Mouse (Mus musculus): Measurements from ENCODE around the gene Rbm18. TPM values are rescaled to one million over a fixed set of nuclear protein-coding genes. Genes with fewer than 3 reads are reported as not detected.
A peak's percentile ranks its signal among the peaks of the same experiment; 100 is the strongest.
"Not testable (repeated sequence)": the region's sequence is repeated elsewhere in the genome, so short reads cannot be mapped to it uniquely, and the experiment has no call there.

Rbm18 gene
- 96.2 and 96.3 TPM in 2 replicates for polyA plus RNA-seq (2016; fragmentation: Nextera tagmentation; extraction: Ambion mirVana)

DNA sequence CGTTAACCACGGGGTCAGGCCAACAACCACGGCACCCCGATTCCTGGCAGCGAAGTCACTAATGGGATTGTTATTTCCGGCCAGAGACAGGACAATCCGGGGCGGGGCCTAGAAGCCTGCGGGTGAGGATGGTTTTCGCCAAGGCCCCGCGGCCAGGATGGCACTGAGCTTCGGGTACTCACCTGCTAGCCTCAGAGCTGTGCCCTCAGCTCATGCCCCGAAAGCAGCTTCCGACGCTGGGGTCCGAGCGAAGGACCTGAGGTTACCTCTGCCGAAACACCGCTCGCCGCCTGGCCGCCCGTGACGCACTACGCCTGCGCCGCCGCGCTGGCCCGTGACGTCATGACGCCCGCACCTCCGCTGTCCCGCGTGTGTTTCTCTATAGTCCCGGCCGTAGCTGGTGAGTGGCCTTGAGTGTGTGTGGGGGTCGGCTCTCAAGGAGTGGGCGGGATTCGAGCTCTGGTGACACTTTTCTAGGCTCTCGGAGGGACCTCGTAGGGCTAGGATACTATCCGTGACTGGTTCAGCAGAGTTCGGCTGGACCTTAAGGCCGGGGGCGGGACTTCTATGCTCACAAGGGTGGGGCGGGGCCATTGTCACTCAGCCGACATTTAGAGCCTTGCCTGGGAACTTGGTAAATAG lies at the start of gene Rbm18, which contains the start of gene Mrrf:
Gene Rbm18 (minus strand): TSS at position 474 of the 642 bp plus-strand sequence.
Gene Mrrf (plus strand): TSS at position 90 of the 642 bp plus-strand sequence.
- under 1% methylated on average over 50 of the region's 50 CpGs for WGBS
- Histone ChIP-seq H3K36me3 (peaks cover 25% of the 10 kb centered on the region), H3K4me1 (peaks cover 16% of the 10 kb centered on the region), H3K4me3 (peak within 1 kb of the TSS; percentile 68), H3K27me3 (no peaks in the 10 kb centered on the region), H3K4me2 (replicated peaks) (peak within 1 kb of the TSS; percentile 67), H3K27ac (peak within 1 kb of the TSS; percentile 75), H3K9ac (peak within 1 kb of the TSS; percentile 71), H3K9me3 (no peaks in the 10 kb centered on the region)
- ATAC-seq (ENCODE audit: insufficient number of reproducible peaks, insufficient read depth, low FRiP score, low TSS enrichment): peak; percentile 89

DNA sequence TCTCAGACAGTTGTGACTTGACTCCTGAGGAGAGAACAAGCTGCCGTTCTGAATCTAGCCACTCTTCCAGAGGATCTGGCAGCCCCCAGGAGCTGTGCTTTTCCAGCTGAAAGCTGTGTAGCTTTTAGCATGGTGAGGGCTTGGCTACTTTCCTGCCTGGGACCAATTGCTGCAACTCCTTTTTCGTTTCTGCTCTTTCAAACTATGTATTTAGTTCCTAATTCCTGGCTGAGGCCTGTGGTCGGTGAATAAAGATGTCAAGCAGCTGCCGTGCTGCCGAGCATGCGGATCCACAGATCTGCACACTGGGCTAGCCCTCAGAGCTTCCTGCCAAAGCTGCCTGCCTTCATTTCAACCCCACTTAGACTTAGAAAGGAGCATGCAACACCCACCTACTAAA lies 48.3 kb upstream of the Rbm18 start:
- Histone ChIP-seq H3K27ac (no peak overlapping the region), H3K9me3 (no peaks in the 10 kb centered on the region), H3K4me3 (no peak overlapping the region), H3K27me3 (no peaks in the 10 kb centered on the region), H3K9ac (no peak overlapping the region), H3K4me1 (no peaks in the 10 kb centered on the region), H3K4me2 (replicated peaks) (no peak overlapping the region), H3K36me3 (0 out of 2 replicates have a peak, but pooled peaks cover 1% of the 10 kb centered on the region)
- ATAC-seq (ENCODE audit: insufficient number of reproducible peaks, insufficient read depth, low FRiP score, low TSS enrichment): no peak
- 56% methylated on average over 6 of the region's 6 CpGs for WGBS

DNA sequence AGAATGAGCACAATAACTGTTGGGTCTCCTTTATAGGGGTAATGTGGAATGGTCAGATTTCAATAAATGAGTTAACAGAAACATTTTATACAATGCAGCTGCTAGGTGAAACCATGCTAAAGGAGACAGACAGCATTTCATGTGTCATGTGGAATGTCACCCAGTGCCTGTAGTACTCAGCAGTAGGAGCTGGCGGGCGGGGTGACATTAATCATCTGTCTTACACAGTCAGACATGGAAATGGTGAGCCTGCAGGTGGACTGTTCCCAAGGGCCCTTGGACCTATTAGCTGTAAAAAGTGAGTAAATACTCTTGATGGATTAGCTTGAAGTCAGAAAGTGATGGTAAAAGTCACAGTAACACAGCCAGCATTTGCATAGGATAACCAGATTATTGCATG lies 47.6 kb upstream of the Rbm18 start:
- no peaks in the 10 kb centered on the region for H3K27me3 ChIP-seq
- H3K9me3 ChIP-seq: no peaks in the 10 kb centered on the region
- no peak for ATAC-seq (ENCODE audit: insufficient number of reproducible peaks, insufficient read depth, low FRiP score, low TSS enrichment)
- H3K4me1 ChIP-seq: no peaks in the 10 kb centered on the region
- H3K27ac ChIP-seq: no peak overlapping the region
- H3K9ac ChIP-seq: no peak overlapping the region
- no peak overlapping the region for H3K4me3 ChIP-seq
- 93% methylated on average over 2 of the region's 2 CpGs for WGBS
- no peak overlapping the region for H3K4me2 ChIP-seq (replicated peaks)
- 0 out of 2 replicates have a peak, but pooled peaks cover 8% of the 10 kb centered on the region for H3K36me3 ChIP-seq

DNA sequence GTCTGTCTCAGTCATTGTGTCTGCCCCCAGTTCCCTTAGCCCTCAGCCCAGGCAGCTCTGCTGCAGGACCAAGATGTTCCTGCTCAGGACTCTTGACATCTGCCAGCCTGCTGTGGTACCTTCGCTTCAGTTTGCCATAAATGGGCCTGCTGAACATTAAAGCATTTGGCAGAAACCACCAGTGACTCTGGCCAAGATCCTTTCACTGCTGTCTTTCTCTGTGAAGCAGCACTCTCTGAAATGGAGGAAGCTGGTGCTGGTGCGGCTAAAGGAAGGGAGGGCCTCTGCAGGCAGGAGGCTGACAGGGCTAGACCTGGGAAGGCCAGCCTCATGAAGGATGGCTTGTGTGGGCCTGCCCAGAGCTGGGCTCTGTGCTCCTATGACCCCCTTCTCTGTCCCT lies 46.7 kb upstream of the Rbm18 start:
- no peak for ATAC-seq (ENCODE audit: insufficient number of reproducible peaks, insufficient read depth, low FRiP score, low TSS enrichment)
- H3K4me2 ChIP-seq (replicated peaks): no peak overlapping the region

DNA sequence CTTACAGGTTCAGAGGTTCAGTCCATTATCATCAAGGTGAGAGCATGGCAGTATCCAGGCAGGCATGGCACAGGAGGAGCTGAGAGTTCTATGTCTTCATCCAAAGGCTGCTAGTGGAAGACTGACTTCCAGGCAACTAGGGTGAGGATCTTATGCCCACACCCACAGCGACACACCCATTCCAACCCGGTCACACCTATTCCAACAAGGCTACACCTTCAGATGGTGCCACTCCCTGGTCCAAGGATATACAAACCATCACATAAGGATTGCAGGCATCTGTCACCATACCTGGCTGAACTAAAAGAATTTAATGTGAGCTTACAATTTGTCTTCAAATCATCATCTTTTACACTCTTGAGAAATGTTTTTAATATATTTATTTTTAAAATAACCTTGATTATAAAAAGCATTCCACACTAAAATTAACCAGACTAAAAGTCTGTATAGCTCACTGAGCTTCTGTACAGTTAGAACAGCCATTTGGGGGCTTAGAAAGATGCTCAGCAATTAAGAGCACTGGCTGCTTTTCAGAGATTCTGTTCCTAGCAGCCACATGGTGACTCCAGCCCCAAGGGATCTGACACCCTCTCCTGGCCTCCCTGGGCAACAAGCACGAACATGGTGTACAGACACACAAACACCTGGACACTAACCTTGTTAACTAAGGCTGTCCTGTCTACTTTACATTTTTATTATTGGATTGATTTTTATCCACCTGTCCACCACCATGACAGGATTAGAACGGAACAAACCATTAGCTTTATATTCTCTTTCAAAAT lies 45.2 kb upstream of the Rbm18 start:
- not testable (repeated sequence) for H3K27ac ChIP-seq; ATAC-seq (ENCODE audit: insufficient number of reproducible peaks, insufficient read depth, low FRiP score, low TSS enrichment); H3K4me1 ChIP-seq; H3K9ac ChIP-seq; H3K4me2 ChIP-seq (replicated peaks); H3K4me3 ChIP-seq; H3K9me3 ChIP-seq; H3K27me3 ChIP-seq
- 81% methylated on average over 4 of the region's 4 CpGs for WGBS
- H3K36me3 ChIP-seq: 0 out of 2 replicates have a peak, but pooled peaks cover 19% of the 10 kb centered on the region

More for the DNA sequence above, 46.7 kb upstream of the Rbm18 start:
- Histone ChIP-seq H3K4me3 (no peak overlapping the region), H3K27ac (no peak overlapping the region), H3K9ac (no peak overlapping the region), H3K9me3 (no peaks in the 10 kb centered on the region), H3K27me3 (no peaks in the 10 kb centered on the region), H3K4me1 (no peaks in the 10 kb centered on the region), H3K36me3 (0 out of 2 replicates have a peak, but pooled peaks cover 12% of the 10 kb centered on the region)
- 81% methylated on average over 2 of the region's 2 CpGs for WGBS

DNA sequence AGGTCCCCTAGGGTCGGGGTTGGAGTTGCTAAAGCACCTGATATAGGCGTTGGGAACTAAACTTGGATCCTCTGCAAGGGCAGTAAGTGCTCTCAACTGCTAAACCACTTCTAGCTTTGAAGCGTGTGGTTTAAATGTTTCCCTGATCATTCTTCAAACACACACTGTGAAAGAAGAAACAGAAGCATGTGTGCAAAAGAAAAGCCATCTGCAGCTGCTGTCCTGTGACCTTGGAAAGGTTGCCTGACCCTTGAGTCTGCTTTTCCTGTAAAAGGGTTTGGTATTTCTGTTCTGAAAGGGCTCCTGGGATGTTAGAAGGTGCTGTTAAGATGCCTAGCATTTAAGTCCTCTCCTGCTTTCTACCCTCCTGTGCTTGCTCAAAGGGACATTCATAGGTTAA lies 42.9 kb upstream of the Rbm18 start:
- Histone ChIP-seq H3K4me2 (replicated peaks) (no peak overlapping the region), H3K4me3 (no peak overlapping the region), H3K27me3 (no peaks in the 10 kb centered on the region), H3K9me3 (no peaks in the 10 kb centered on the region), H3K27ac (no peak overlapping the region), H3K4me1 (no peaks in the 10 kb centered on the region), H3K9ac (no peak overlapping the region), H3K36me3 (0 out of 2 replicates have a peak, but pooled peaks cover 19% of the 10 kb centered on the region)
- WGBS: 53% methylated on average over 3 of the region's 3 CpGs
- no peak for ATAC-seq (ENCODE audit: insufficient number of reproducible peaks, insufficient read depth, low FRiP score, low TSS enrichment)

DNA sequence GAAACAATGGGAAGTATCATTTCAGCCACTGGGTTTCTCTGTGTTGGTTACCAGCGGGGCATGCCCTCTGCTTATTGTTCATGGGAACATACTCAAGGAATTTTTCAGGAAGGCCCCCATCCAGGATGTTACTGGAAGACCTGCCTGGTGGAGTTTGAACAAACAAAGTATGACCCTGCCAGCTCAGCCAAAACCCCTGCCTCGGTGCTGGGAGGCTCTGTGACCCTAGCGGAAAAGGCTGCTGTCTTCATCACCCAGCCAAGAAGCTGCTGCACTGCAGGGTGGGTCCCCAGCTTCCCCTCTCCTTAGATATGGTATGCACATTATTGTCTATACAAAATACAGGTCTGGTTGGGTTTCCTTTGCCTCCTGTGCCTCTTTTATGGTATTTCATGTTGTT lies 36.0 kb upstream of the Rbm18 start:
- WGBS: 88% methylated on average over 3 of the region's 3 CpGs
- no peak for ATAC-seq (ENCODE audit: insufficient number of reproducible peaks, insufficient read depth, low FRiP score, low TSS enrichment)
- no peak overlapping the region for H3K4me2 ChIP-seq (replicated peaks)
- no peaks in the 10 kb centered on the region for H3K27me3 ChIP-seq
- H3K36me3 ChIP-seq: 0 out of 2 replicates have a peak, but pooled peaks cover 6% of the 10 kb centered on the region
- H3K4me3 ChIP-seq: no peak overlapping the region
- H3K9ac ChIP-seq: no peak overlapping the region
- H3K9me3 ChIP-seq: no peaks in the 10 kb centered on the region
- no peak overlapping the region for H3K27ac ChIP-seq
- H3K4me1 ChIP-seq: peaks cover 13% of the 10 kb centered on the region; the same call in 1 of the 2 replicates

DNA sequence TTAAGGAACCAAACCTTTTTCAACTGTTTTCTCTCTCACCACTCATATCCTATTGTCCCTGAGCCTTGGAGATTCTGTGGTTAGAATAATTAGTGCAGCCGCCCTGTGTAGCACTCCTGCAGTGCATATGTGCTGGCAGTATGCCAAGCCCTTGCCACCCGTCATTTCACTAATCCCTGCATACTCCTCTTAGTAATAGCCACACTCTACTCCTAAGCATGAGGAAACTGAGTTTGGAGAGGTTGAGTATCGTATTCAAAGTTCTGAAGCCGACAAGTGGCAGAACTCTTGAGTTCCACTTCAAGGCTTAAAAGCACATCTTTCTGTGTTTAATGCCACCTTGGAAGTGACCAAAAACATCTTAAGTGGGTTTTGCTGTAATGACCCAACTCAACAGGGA lies 35.6 kb upstream of the Rbm18 start:
- ATAC-seq (ENCODE audit: insufficient number of reproducible peaks, insufficient read depth, low FRiP score, low TSS enrichment): peak; percentile 69; the same call in 1 of the 2 replicates
- 53% methylated on average over 4 of the region's 4 CpGs for WGBS
- H3K4me3 ChIP-seq: no peak overlapping the region
- H3K36me3 ChIP-seq: 0 out of 2 replicates have a peak, but pooled peaks cover 1% of the 10 kb centered on the region
- H3K27me3 ChIP-seq: no peaks in the 10 kb centered on the region
- no peak overlapping the region for H3K9ac ChIP-seq
- H3K27ac ChIP-seq: no peak overlapping the region
- peaks cover 13% of the 10 kb centered on the region; the same call in 1 of the 2 replicates for H3K4me1 ChIP-seq
- H3K4me2 ChIP-seq (replicated peaks): no peak overlapping the region
- no peaks in the 10 kb centered on the region for H3K9me3 ChIP-seq

DNA sequence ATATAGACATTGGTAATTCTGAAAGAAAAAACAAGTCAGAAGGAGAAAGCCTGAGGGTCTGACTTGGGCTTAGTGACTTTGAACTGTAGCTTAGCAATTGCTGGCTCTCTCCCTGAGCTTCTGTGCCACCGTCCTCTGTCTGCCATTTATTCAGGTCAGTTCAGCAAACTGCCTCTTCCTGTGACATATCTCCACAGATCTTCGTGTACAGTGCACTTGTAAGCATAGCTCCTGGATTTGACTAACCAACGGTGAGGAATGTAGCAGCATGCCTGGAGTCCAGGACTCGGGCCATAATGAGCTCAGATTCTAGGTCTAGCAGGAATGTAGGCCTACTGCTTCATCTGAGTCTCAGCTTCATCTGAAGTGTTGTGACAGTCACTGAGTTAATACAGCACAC lies 32.6 kb upstream of the Rbm18 start:
- no peaks in the 10 kb centered on the region for H3K27me3 ChIP-seq
- peaks cover 13% of the 10 kb centered on the region; the same call in 1 of the 2 replicates for H3K4me1 ChIP-seq

DNA sequence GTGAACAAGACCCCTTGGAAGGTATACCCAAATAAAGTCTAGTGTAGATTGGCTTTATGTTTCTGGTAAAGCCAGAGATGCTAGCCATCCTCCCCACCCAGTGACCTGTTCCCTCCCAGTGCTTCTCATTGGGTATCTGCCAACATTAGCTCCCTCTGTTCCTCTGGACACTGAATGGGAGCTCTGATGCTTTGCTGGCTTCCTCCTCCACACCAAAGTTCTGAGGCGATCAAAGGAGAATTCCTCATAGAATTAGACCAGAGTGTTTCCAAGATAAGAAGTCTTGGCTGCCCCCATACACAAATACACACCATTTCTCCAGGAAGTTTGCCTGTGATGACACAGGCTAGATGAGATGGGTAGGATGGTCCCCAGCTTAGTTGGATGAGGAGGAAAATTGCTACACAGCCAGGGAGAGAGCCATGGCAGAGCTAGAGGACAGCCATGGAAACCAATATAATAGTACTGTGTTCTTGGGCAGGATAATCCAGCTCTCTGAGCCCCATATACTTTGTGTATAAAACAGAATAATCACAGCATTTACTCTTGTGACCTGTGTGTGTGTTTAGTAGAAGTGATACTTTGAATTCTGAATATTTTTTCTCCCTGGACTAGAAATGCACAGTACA lies 31.5 kb upstream of the Rbm18 start:
- ATAC-seq (ENCODE audit: insufficient number of reproducible peaks, insufficient read depth, low FRiP score, low TSS enrichment): no peak
- Histone ChIP-seq H3K4me2 (replicated peaks) (no peak overlapping the region), H3K27ac (no peak overlapping the region), H3K4me3 (no peak overlapping the region), H3K36me3 (0 out of 2 replicates have a peak, but pooled peaks cover 6% of the 10 kb centered on the region), H3K4me1 (peaks cover 13% of the 10 kb centered on the region; the same call in 1 of the 2 replicates), H3K27me3 (no peaks in the 10 kb centered on the region), H3K9me3 (no peaks in the 10 kb centered on the region), H3K9ac (no peak overlapping the region)
- 81% methylated on average over 1 of the region's 1 CpGs for WGBS

More for the DNA sequence above, 32.6 kb upstream of the Rbm18 start:
- H3K9ac ChIP-seq: no peak overlapping the region
- 72% methylated on average over 4 of the region's 4 CpGs for WGBS
- no peak overlapping the region for H3K27ac ChIP-seq
- 0 out of 2 replicates have a peak, but pooled peaks cover 6% of the 10 kb centered on the region for H3K36me3 ChIP-seq
- no peak overlapping the region for H3K4me3 ChIP-seq
- no peak overlapping the region for H3K4me2 ChIP-seq (replicated peaks)
- ATAC-seq (ENCODE audit: insufficient number of reproducible peaks, insufficient read depth, low FRiP score, low TSS enrichment): no peak
- no peaks in the 10 kb centered on the region for H3K9me3 ChIP-seq

DNA sequence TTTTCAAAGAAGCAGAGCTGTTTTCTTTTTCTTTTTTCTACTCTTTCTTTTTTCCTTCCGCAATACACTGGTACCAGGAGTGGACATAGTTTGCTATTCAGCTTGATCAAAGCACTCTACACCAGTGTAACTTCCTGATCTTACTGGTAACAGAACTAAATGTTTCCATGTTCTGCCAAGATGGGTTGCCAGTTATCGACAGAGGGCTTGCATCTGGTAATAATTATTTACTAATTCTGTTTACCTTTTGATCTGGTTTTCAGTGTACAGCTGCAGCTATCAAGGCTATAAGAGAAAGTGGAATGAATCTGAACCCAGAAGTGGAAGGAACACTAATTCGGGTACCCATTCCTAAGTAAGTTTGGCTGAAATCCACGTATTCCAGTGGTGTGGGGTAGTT lies 22.8 kb upstream of the Rbm18 start:
- Histone ChIP-seq H3K27me3 (no peaks in the 10 kb centered on the region), H3K4me1 (peaks cover 29% of the 10 kb centered on the region), H3K4me2 (replicated peaks) (no peak overlapping the region), H3K27ac (peak overlapping the region; percentile 51; the same call in 1 of the 2 replicates), H3K4me3 (no peak overlapping the region), H3K36me3 (0 out of 2 replicates have a peak, but pooled peaks cover 3% of the 10 kb centered on the region), H3K9me3 (no peaks in the 10 kb centered on the region), H3K9ac (no peak overlapping the region)
- ATAC-seq (ENCODE audit: insufficient number of reproducible peaks, insufficient read depth, low FRiP score, low TSS enrichment): no peak
- 32% methylated on average over 4 of the region's 4 CpGs for WGBS
